Mouse (Mus musculus) retina, adult 2 months (tissue): ENCODE data around the gene Rasgef1b.
"Not testable (repeated sequence)": the region's sequence is repeated elsewhere in the genome, so short reads cannot be mapped to it uniquely, and the experiment has no call there.

Experiments
- DNase-seq: peaks from one replicate; pipeline ENCODE4 v3.0.0-alpha.2; 2012; ENCODE audit warnings: low read depth, low spot score

Gene Rasgef1b

DNA sequence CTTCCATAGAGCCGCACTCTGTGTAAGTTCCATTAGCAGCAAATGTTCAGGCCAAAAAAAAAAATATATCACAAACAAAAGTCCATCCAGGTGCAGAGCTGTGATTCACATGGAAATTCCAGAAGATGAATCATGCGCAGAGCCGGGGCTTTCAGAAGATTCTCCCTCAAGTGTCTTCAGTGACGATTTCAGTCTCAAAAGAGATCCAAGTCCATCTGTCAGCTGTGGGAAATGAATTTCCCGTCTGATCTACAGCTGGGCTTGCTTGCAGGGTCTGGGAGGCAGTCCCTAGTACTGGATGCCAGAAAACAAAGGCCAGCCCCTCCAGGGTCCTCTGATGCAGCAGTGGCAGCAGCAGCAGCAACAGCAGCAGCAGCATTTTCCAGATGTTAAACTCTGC, 510.5 kb downstream of the Rasgef1b start:
- DNase-seq: no peak

DNA sequence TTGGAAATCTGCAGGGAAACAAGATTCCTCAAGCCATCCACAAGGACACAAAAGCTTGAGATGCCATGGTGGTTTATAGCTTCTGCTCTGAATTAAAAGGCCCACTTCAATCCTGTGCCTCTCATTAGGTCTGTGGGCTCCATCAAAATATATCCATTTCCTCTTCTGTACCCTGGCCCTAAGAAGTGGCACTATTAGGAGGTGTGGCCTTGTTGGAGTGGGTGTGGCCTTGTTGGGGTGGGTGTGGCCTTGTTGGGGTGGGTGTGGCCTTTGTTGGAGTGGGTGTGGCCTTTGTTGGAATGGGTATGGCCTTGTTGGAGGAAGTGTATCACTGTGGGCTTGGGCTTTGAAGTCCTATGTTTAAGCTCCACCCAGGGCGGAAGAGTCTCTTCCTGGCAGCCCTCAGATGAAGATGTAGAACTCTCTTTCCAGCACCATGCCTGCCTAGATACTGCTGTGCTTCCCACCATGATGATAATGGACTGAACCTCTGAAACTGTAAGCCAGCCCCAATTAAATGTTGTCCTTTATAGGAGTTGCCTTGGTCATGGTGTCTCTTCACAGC, 512.2 kb downstream of the Rasgef1b start:
- DNase-seq: not testable (repeated sequence)

DNA sequence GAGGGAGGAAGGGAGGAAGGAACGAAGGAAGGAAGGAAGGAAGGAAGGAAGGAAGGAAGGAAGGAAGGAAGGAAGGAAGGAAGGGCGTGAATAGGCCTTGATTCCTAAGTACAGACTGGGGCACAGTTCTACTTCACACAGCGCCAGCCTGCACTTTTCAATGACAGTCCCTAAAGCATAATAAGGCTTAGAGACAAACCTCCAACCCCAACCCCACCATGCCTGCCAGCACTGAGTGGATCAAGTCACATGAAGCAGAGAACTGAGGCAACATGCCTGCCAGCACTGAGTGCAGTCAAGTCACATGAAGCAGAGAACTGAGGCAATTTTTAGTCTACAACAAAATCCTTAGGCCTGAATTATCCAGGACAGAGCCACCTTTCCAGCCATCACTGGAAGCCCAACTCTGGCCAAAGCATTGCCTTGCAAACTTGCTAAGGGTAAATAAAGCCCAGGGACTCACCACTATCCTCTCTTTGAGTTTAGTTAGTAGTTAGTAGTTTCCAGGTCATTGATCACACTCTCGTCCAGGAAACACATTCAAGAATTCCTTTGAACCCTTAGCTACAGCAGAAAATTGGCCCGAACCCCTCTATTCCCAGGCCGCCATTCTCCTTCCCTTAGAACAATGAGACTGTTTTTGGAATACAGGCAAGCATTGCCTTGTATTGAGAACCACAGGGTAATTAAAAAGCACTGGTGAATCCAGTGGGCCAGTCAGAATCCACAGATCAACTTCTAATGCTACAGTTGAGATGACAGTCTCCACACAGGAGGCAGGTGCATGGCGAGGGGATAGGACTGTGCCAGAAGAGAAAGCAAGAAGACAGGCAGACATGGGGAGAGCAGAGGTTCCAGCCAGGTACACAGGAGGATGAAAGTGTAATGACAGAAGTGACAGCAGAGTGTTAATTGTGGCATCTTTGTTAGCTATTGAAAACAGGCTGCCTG, 513.4 kb downstream of the Rasgef1b start:
- DNase-seq: no peak

DNA sequence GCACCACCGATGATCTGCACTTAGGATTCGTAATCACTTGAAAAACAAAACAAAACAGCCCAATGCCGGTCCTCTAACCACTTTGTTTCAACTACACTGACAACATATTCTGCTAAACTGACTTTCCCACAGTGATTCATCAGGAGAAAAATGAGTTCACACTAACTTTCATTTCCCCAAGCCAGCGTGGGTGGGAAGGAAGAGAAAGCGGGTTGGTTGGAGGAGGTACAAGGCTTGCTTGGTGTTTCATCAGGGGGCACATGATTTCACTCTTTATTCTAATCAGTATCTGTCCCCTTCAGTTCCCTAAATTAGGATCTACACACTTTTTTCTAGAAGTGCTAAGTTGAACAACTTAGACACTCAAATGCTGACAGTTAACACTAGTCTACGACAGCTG, 514.5 kb downstream of the Rasgef1b start:
- no peak for DNase-seq

DNA sequence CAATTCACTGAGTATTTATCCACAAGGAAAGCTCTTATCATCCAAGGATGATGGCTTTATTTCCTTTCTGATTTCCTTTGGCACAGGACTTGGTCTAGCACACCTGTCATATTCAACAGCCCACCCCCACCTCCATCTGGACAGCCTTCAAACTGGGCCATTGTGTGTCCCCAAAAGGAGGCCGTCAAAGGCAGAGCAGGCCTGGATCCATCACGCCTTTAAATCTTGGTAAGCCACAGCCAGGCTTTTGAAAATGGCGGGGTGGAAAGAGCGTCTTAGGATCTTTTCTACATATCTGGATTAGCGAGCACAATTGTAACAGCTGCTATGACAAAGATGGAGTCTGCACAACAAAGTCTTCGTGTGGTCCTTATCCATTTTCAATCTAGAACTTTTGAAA, 515.7 kb downstream of the Rasgef1b start:
- DNase-seq: no peak

DNA sequence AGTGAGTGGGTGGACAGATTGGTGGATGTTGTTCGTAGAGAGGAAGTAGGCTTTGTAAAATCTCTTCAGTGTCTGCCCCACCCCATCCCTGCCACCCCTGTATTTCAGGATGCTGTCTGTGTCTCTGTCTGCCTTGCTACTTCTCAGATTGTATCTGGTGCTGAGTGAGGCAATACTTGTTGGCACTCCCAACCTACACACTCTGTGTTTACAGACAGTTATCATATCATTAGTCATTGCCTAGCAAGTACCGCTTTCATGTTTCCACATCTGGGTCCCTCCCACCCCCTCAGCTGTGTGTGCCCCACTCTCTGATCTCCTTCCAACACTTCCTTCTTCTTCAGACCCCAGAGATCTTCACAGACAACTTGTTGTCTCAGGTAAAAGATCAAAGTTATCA, 525.4 kb downstream of the Rasgef1b start:
- DNase-seq: no peak

DNA sequence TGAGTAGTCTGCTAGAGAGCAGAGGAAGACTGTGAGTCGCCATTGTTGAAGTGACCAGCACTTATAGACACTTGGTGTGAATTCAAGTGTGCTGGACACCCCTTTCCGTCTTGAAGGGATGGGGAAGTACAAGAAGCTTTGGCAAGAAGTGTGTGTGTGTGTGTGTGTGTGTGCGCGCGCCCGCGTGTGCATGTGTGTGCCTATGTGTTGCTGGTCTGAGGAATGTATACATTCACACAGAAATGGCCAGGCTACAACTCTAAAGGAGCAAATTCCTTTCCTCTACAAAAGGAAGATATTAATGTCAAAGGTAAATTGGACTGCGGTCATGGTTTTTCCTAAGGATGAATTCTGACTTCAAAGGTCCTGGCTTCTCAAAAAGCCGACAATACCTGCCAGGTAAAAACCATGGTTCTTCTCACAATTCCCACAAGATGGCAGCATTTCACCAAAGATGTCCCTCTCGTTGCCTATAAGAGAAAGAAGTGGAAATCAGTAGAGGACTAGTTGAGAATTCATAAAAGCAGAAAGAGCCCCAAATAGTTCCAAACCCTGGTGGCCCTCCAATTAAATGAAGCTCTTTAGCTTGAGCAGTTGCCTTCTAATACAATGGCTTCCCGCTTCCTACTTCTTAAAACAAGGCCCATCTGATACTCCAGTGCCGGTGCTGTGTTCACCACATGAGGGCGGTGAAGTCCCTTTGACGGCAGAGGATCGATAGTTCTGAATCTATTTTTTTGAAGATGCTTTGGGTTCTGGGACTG, 526.6 kb downstream of the Rasgef1b start:
- peak; percentile 53 for DNase-seq

DNA sequence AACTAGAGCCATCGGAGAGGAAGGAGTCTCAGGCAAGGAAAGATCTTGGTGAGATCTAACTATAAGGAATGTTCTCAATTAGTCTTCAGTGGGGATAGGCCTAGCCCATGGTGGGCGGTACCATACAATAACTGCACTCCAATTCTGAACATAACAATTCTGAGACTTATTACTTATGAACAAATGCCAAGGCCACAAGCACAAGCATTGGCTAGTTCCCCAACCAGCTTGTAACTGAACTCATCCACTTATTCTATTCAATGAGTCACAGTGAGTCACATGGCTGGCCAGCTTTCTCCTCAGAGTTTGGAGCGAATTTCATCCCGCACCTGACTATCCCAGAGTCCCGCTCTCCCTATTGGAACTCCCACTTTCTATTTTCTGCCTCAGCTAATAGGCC, 533.4 kb downstream of the Rasgef1b start:
- DNase-seq: no peak

DNA sequence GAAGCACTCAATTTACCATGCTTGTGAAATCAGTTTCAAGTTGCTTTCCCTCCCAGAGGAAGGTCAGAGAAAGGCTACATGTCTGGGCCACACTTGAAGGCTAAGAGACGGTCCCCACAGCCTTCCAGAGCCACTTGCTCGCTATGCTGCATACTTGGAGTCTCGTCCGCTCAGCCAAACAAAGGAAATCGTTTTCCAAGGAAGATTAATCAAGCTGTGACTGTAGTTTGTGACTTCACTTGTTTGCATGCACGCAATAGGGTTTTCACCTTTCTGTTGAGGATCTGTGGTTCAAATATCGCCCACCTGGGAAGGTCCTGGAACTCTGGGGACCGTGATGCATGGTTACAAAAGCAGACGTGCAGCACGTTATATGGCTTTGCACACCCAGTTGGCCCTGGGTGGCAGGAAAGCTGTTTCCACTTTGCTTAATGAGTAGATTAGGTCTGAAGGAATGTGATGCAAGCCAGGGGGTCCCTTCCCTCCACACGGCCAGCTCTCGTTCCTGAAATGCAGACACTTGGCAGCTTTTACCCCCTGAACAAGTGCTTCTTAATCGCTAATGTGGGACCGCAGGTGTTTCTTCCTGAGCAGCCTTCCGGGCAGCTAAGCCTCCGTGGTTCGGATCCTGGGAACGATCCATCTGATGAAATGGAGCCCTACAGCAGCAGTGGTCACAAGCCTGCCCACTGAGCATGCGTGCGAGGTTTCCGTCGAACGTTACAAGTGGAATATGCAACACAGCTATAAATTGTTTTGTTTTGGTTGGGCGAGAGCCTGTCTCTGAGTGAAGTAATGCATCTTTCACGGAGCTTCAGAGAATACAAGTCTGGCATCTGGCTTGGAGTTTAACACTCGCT, 537.7 kb downstream of the Rasgef1b start:
- no peak for DNase-seq

DNA sequence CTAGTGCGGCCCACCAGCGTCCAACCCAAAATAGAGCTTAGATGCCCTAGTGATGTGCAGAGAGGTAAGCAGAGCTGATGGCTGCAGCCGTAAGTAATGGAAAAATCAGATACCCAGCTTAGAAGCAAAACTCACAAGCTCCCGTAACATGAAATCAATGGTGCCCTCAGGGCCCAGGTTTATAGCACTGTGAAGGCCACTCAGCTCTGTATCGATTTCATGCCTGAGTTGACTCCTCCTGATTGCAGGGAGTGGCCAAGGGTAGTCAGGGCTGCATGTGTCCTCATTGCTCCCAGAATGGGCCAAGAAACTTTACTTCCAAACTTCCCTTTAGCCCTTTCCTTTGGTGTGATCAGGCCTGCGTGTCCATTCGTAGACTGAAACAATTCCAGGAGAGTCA, 545.2 kb downstream of the Rasgef1b start:
- no peak for DNase-seq

DNA sequence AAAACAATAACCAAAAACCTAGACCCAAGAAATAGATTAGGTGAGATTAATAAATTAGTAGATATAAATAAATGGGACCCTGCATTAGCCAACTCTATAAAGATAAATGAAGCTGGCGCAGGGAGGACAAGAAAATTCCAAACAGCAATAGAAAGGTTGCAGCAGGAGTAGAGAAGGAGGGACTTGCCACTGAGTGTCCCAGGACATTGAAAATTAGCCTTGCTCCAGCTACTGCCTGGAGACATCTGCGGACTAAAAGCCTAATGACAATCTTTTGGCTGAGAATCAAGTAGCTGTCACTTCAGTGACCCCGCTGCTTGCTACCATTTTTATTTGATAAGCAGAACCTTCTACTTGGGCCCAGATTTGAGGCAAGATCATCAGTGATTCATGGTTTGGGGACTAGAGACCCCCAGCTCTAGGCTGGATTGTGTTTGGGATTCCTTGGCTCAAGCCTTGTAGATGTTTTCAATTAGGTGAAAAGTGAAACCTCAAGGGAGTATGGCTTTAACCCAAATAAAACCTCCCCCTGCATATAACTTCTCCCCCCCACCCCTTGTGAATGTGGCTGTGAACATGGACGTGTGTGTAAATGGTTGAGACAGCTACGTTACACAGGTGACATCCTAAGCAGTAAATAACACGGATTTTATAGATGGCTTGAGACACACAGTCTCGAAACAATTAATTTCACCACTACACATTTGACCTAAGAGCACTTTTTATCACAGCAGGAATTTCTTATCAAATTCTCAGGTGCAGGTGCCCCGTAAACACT, 554.1 kb downstream of the Rasgef1b start:
- no peak for DNase-seq

DNA sequence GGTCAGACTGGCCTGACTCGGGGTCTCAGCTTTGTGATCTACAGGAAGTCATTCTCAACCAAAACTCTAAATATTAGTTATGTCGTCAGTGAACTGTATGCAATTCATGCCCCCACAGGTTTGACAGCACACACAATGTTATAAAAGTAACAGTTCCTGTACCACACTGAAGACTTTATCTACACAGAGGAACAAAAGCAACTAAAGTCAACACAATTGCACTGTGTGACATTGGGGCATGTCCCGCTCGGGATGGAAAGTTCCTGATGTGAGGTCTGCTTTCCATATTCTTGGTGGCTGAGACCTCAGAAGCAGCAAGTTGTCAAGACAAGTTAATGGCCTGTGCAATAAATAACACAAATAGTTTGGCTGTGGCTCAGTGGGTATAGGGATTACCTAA, 559.0 kb downstream of the Rasgef1b start:
- no peak for DNase-seq

DNA sequence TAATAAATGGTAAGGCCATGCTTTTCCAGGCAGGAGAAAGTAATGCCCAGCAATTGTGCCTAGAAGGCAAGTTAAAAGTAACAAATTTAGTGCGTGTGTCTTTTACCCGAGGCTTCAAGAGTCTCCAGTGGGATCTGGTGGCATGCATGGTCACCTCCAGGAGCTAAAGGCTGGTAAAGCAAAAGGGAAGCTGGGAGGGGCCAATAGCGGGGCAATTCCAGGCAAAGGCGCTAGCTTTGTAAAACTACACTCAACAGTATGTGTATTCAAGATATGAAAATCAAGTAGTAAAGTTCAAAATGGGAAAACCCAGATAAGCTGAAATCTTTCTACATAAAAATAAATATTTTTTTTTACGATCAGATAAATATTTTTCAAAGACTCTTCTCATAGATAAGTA, 561.1 kb downstream of the Rasgef1b start:
- no peak for DNase-seq
